Mouse (Mus musculus): Measurements from ENCODE around the gene Rab3ip. TPM values are rescaled to one million over a fixed set of nuclear protein-coding genes. Genes with fewer than 3 reads are reported as not detected.

Rab3ip gene
- polyA plus RNA-seq, 1 experiment from 2014 or later: 22.1 TPM

DNA sequence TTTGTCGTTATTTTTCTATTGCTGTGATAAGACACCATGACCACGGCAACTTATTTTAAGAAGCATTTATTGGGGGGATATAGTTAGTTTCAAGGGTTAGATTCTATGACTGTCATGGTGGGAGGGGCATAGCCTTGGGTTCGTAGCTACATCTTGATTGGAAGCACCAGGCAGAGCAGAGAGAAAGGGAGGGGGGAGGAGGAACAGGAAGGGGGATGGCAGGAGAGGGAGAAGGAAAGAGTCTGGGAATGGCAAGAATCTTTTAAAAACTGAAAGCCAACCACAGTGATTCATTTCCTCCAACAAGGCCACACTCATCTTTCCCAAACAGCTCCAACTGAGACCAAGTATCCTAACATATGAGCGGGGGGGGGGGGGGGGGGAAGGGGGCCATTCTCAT, 32.0 kb upstream of the Rab3ip start:
- ATAC-seq (ENCODE audit: insufficient read depth, low FRiP score): no peak
- Histone ChIP-seq H3K4me3 (replicated peaks; ENCODE audit: low read length) (no peak overlapping the region), H3K9ac (ENCODE audit: low read length) (no peak overlapping the region), H3K4me1 (ENCODE audit: control insufficient read depth, insufficient read depth, low read length) (peaks cover 8% of the 10 kb centered on the region), H3K27me3 (ENCODE audit: control insufficient read depth, insufficient read depth, low read length) (no peaks in the 10 kb centered on the region), H3K36me3 (ENCODE audit: control insufficient read depth, insufficient read depth, low read length) (no peaks in the 10 kb centered on the region), H3K27ac (ENCODE audit: low read length) (no peak overlapping the region), H3K9me3 (replicated peaks; ENCODE audit: control insufficient read depth, low read length) (no peaks in the 10 kb centered on the region), H3K4me2 (ENCODE audit: low read depth, low read length) (no peak overlapping the region)
- 68% methylated on average over 3 of the region's 4 CpGs for WGBS

GRCm38 (mm10) chr10:116980888-116981287, 30.3 kb upstream of the Rab3ip start:
- Histone ChIP-seq H3K4me3 (replicated peaks; ENCODE audit: low read length) (no peak overlapping the region), H3K27ac (ENCODE audit: low read length) (no peak overlapping the region), H3K9me3 (replicated peaks; ENCODE audit: control insufficient read depth, low read length) (no peaks in the 10 kb centered on the region), H3K27me3 (ENCODE audit: control insufficient read depth, insufficient read depth, low read length) (no peaks in the 10 kb centered on the region), H3K4me1 (ENCODE audit: control insufficient read depth, insufficient read depth, low read length) (no peaks in the 10 kb centered on the region), H3K9ac (ENCODE audit: low read length) (no peak overlapping the region), H3K36me3 (ENCODE audit: control insufficient read depth, insufficient read depth, low read length) (no peaks in the 10 kb centered on the region), H3K4me2 (ENCODE audit: low read depth, low read length) (no peak overlapping the region)
- no peak for ATAC-seq (ENCODE audit: insufficient read depth, low FRiP score)
- 75% methylated on average over 3 of the region's 3 CpGs for WGBS

DNA sequence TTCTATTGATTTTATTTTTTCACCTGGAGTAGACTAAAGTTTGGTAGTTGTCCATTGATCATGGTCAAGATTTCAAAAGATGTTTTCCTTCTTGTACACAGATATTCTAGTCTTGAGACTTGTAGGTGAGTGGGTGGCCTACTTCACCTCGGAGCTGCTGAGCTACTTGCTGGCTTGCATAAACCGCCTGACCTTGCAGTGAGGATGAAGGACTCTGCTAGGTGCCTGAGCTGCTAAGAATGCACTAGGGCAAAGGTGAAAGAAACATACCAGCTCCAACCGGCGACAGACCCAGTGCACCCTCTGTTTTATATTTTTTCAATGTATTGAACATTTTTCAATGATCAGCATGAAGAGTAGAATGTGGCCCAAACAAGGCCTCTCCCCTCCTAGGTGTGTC, 29.7 kb upstream of the Rab3ip start:
- Histone ChIP-seq H3K9me3 (replicated peaks; ENCODE audit: control insufficient read depth, low read length) (no peaks in the 10 kb centered on the region), H3K27ac (ENCODE audit: low read length) (no peak overlapping the region), H3K4me3 (replicated peaks; ENCODE audit: low read length) (no peak overlapping the region), H3K9ac (ENCODE audit: low read length) (no peak overlapping the region), H3K36me3 (ENCODE audit: control insufficient read depth, insufficient read depth, low read length) (no peaks in the 10 kb centered on the region), H3K4me1 (ENCODE audit: control insufficient read depth, insufficient read depth, low read length) (no peaks in the 10 kb centered on the region), H3K27me3 (ENCODE audit: control insufficient read depth, insufficient read depth, low read length) (no peaks in the 10 kb centered on the region), H3K4me2 (ENCODE audit: low read depth, low read length) (no peak overlapping the region)
- WGBS: 64% methylated on average over 4 of the region's 4 CpGs
- no peak for ATAC-seq (ENCODE audit: insufficient read depth, low FRiP score)

- H3K36me3 ChIP-seq (ENCODE audit: control insufficient read depth, insufficient read depth, low read length): no peaks in the 10 kb centered on the region
- no peaks in the 10 kb centered on the region for H3K4me1 ChIP-seq (ENCODE audit: control insufficient read depth, insufficient read depth, low read length)
- no peak overlapping the region for H3K4me2 ChIP-seq (ENCODE audit: low read depth, low read length)
- ATAC-seq (ENCODE audit: insufficient read depth, low FRiP score): no peak
- H3K4me3 ChIP-seq (replicated peaks; ENCODE audit: low read length): no peak overlapping the region
- no peaks in the 10 kb centered on the region for H3K9me3 ChIP-seq (replicated peaks; ENCODE audit: control insufficient read depth, low read length)
- no peak overlapping the region for H3K27ac ChIP-seq (ENCODE audit: low read length)
- H3K27me3 ChIP-seq (ENCODE audit: control insufficient read depth, insufficient read depth, low read length): no peaks in the 10 kb centered on the region
- 93% methylated on average over 9 of the region's 9 CpGs for WGBS
- H3K9ac ChIP-seq (ENCODE audit: low read length): no peak overlapping the region
Measured at GRCm38 (mm10) chr10:116978841-116979240, 28.3 kb upstream of the Rab3ip start.

DNA sequence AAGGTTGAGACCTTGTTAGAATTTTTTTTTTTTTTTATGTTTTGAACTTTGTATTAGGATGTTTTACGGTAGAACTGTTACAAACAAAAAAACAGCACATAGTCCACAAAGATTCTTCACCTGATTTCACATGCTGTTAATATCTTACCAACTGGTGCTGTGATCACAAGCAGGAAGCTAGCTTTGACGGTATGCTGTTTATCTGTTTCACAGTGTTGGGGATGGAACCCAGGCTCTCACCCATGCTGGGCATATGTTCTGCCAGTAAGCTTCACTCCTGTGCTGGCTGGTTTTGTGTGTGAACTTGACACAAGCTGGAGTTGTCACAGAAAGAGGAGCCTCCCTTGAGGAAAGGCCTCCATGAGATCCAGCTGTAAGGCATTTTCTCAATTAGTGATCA, 27.3 kb upstream of the Rab3ip start:
- Histone ChIP-seq H3K9me3 (replicated peaks; ENCODE audit: control insufficient read depth, low read length) (no peaks in the 10 kb centered on the region), H3K27ac (ENCODE audit: low read length) (no peak overlapping the region), H3K4me2 (ENCODE audit: low read depth, low read length) (no peak overlapping the region), H3K27me3 (ENCODE audit: control insufficient read depth, insufficient read depth, low read length) (no peaks in the 10 kb centered on the region), H3K9ac (ENCODE audit: low read length) (no peak overlapping the region), H3K36me3 (ENCODE audit: control insufficient read depth, insufficient read depth, low read length) (no peaks in the 10 kb centered on the region), H3K4me1 (ENCODE audit: control insufficient read depth, insufficient read depth, low read length) (no peaks in the 10 kb centered on the region), H3K4me3 (replicated peaks; ENCODE audit: low read length) (no peak overlapping the region)
- 72% methylated on average over 2 of the region's 2 CpGs for WGBS
- no peak for ATAC-seq (ENCODE audit: insufficient read depth, low FRiP score)

DNA sequence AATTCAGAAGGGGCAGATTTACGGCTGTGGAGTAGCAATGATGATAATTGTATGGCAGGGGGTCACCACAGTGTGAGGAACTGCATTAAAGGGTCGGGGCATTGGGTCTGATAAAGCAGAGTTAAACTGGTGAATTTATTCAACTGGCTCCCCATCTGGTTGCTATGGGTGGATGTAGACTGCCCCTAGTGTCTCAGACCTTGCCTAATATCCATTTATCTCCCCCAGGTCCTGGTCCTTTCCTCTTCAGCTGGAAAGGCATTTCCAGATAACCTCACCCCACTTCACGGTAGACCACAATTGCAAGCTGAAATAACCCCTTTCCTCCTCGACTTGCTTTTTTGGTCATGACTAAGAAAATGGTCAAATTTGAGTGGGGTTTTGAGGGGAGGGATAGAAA, 26.9 kb upstream of the Rab3ip start:
- Histone ChIP-seq H3K4me3 (replicated peaks; ENCODE audit: low read length) (no peak overlapping the region), H3K36me3 (ENCODE audit: control insufficient read depth, insufficient read depth, low read length) (no peaks in the 10 kb centered on the region), H3K27me3 (ENCODE audit: control insufficient read depth, insufficient read depth, low read length) (no peaks in the 10 kb centered on the region), H3K9ac (ENCODE audit: low read length) (no peak overlapping the region), H3K4me1 (ENCODE audit: control insufficient read depth, insufficient read depth, low read length) (no peaks in the 10 kb centered on the region), H3K9me3 (replicated peaks; ENCODE audit: control insufficient read depth, low read length) (no peaks in the 10 kb centered on the region), H3K4me2 (ENCODE audit: low read depth, low read length) (no peak overlapping the region), H3K27ac (ENCODE audit: low read length) (no peak overlapping the region)
- ATAC-seq (ENCODE audit: insufficient read depth, low FRiP score): no peak
- 34% methylated on average over 4 of the region's 4 CpGs for WGBS

DNA sequence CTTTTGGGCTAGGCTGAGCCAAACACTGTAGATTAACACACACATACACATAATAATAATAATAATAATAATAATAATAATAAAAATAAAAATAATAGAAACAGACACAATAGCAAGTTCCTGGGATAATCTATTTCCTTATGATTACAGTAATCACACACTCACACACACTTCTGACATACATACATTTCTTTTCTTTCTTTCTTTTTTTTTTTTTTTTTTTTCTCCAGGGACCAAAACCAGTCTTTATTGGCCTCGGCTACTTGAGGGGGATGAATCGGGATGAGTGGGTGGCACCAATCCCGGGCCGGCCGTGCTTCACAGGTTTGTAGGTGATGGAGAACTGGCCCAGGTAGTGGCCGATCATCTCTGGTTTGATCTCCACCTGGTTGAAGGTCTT, 21.9 kb upstream of the Rab3ip start, which contains the start of gene Gm10271:
Gene Gm10271, minus strand, starts transcription at position 101 of the 400 bp plus-strand sequence.
- H3K4me3 ChIP-seq (replicated peaks; ENCODE audit: low read length): no peak within 1 kb of the TSS
- H3K9ac ChIP-seq (ENCODE audit: low read length): no peak within 1 kb of the TSS
- no peaks in the 10 kb centered on the region for H3K9me3 ChIP-seq (replicated peaks; ENCODE audit: control insufficient read depth, low read length)
- WGBS: 97% methylated on average over 6 of the region's 6 CpGs
- H3K36me3 ChIP-seq (ENCODE audit: control insufficient read depth, insufficient read depth, low read length): no peaks in the 10 kb centered on the region
- no peaks in the 10 kb centered on the region for H3K4me1 ChIP-seq (ENCODE audit: control insufficient read depth, insufficient read depth, low read length)
- H3K4me2 ChIP-seq (ENCODE audit: low read depth, low read length): no peak within 1 kb of the TSS
- no peak within 1 kb of the TSS for H3K27ac ChIP-seq (ENCODE audit: low read length)
- no peak for ATAC-seq (ENCODE audit: insufficient read depth, low FRiP score)
- no peaks in the 10 kb centered on the region for H3K27me3 ChIP-seq (ENCODE audit: control insufficient read depth, insufficient read depth, low read length)

GRCm38 (mm10) chr10:116968741-116969140, 18.2 kb upstream of the Rab3ip start:
- Histone ChIP-seq H3K9ac (ENCODE audit: low read length) (no peak overlapping the region), H3K4me3 (replicated peaks; ENCODE audit: low read length) (no peak overlapping the region), H3K9me3 (replicated peaks; ENCODE audit: control insufficient read depth, low read length) (no peaks in the 10 kb centered on the region), H3K4me1 (ENCODE audit: control insufficient read depth, insufficient read depth, low read length) (no peaks in the 10 kb centered on the region), H3K27me3 (ENCODE audit: control insufficient read depth, insufficient read depth, low read length) (no peaks in the 10 kb centered on the region), H3K36me3 (ENCODE audit: control insufficient read depth, insufficient read depth, low read length) (no peaks in the 10 kb centered on the region), H3K4me2 (ENCODE audit: low read depth, low read length) (no peak overlapping the region), H3K27ac (ENCODE audit: low read length) (no peak overlapping the region)
- 82% methylated on average over 4 of the region's 4 CpGs for WGBS
- no peak for ATAC-seq (ENCODE audit: insufficient read depth, low FRiP score)

DNA sequence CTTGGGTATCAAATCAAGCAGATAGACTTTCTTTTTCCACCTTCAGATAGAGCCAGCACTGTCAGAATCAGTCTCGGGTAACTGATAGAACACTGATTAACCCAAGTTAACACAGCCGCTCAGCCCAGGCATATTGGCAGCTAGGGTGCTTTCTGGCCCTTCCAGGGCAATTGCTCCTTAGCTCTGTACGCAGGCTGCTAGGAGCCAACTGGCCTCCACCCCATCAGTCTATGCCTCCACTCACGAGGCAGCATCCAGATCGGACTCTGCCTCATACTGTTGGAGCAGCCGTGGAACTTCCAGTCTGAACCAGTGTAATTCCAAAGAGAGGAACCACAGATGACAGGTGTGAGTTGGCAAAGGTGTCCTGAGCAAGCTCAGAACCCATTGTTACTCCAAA, 15.5 kb upstream of the Rab3ip start:
- no peaks in the 10 kb centered on the region for H3K4me1 ChIP-seq (ENCODE audit: control insufficient read depth, insufficient read depth, low read length)
- H3K9ac ChIP-seq (ENCODE audit: low read length): no peak overlapping the region
- no peak overlapping the region for H3K4me2 ChIP-seq (ENCODE audit: low read depth, low read length)
- H3K27ac ChIP-seq (ENCODE audit: low read length): no peak overlapping the region
- WGBS: 75% methylated on average over 6 of the region's 6 CpGs
- ATAC-seq (ENCODE audit: insufficient read depth, low FRiP score): no peak
- H3K36me3 ChIP-seq (ENCODE audit: control insufficient read depth, insufficient read depth, low read length): no peaks in the 10 kb centered on the region
- no peak overlapping the region for H3K4me3 ChIP-seq (replicated peaks; ENCODE audit: low read length)
- no peaks in the 10 kb centered on the region for H3K27me3 ChIP-seq (ENCODE audit: control insufficient read depth, insufficient read depth, low read length)
- H3K9me3 ChIP-seq (replicated peaks; ENCODE audit: control insufficient read depth, low read length): no peaks in the 10 kb centered on the region

DNA sequence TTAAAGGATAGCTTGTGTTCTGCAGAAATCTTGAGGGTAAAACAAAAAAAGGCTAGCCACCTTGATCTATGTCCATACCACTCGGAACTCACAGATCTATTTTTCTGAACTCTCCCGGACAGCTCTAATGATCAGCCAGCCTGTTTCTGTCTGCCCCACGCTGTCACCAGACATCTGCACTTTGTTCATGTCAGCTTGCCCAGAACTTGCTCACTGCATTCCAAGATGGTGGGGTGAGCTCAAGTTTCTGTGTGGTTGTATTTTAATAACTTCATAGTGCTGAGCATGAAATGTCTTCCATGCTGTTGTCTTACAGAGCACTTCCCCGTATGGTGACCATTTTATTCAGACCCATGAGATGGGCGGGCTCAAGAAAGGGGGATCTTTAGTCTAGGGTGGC, 14.7 kb upstream of the Rab3ip start:
- H3K4me2 ChIP-seq (ENCODE audit: low read depth, low read length): no peak overlapping the region
- no peaks in the 10 kb centered on the region for H3K36me3 ChIP-seq (ENCODE audit: control insufficient read depth, insufficient read depth, low read length)
- no peaks in the 10 kb centered on the region for H3K27me3 ChIP-seq (ENCODE audit: control insufficient read depth, insufficient read depth, low read length)
- ATAC-seq (ENCODE audit: insufficient read depth, low FRiP score): no peak
- no peak overlapping the region for H3K9ac ChIP-seq (ENCODE audit: low read length)
- no peak overlapping the region for H3K27ac ChIP-seq (ENCODE audit: low read length)
- no peaks in the 10 kb centered on the region for H3K9me3 ChIP-seq (replicated peaks; ENCODE audit: control insufficient read depth, low read length)
- 48% methylated on average over 5 of the region's 5 CpGs for WGBS
- H3K4me3 ChIP-seq (replicated peaks; ENCODE audit: low read length): no peak overlapping the region
- H3K4me1 ChIP-seq (ENCODE audit: control insufficient read depth, insufficient read depth, low read length): no peaks in the 10 kb centered on the region
